Mouse (Mus musculus): ENCODE results near the gene Gm47189. TPM values are rescaled to one million over a fixed set of nuclear protein-coding genes. Genes with fewer than 3 reads are reported as not detected.
"Not testable (repeated sequence)": the region's sequence is repeated elsewhere in the genome, so short reads cannot be mapped to it uniquely, and the experiment has no call there.

The Gm47189 gene
- polyA plus RNA-seq (2014; fragmentation: Nextera tagmentation; extraction: Ambion mirVana), result not detected in 2 replicates

DNA sequence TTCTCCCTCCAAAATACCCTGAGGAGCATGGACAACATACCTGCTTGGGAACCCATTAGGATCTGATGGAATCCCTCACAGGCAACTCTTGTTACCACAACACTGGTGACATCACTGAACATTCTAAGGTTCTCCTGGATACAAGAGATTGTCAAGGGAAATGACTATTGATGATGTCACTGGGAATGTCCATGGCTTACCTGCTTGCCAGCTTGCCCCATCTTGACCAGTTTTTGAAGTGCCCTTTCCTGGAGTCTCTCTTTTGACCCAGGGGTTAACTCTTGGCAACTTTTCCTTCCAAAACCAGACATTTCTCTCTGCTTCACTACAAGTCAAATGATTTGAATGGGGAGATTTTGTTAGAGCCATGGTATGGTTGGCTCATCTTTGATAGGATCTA, at the start of gene Gm47189:
Gm47189 (minus strand) TSS at position 101 of the 400 bp plus-strand sequence.
- not testable (repeated sequence) for H3K9ac ChIP-seq (replicated peaks; ENCODE audit: low read length); ATAC-seq (ENCODE audit: low FRiP score, low TSS enrichment); H3K4me3 ChIP-seq (replicated peaks; ENCODE audit: low read depth, low read length); H3K27ac ChIP-seq (replicated peaks; ENCODE audit: low read depth, low read length); H3K27me3 ChIP-seq (ENCODE audit: control insufficient read depth, insufficient read depth, low read length); H3K9me3 ChIP-seq (ENCODE audit: control insufficient read depth, low read length); DNase-seq; H3K36me3 ChIP-seq (ENCODE audit: control insufficient read depth, insufficient read depth, low read length); H3K4me2 ChIP-seq (ENCODE audit: low read length); H3K4me1 ChIP-seq (ENCODE audit: control insufficient read depth, insufficient read depth, low read length)

DNA sequence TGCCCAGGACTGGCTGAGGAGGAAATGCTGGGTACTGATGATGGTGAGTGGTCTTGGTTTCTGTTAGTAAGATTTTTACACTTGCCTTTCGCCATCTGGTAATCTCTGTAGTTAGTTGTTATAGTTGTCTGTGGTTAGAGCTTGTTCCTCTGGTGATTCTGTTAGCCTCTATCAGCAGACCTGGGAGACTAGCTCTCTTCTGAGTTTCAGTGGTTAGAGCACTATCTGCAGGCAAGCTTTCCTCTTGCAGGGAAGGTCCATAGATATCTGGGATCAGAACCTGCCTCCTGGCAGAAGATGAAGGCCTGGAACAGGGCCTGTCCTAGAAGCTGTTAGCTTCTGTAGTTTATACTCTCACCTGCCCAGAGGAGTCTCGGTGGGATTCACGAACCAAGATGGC, 16.3 kb downstream of the Gm47189 start:
- WGBS, result 88% methylated on average over 2 of the region's 3 CpGs
- ATAC-seq (ENCODE audit: low FRiP score, low TSS enrichment), result not testable (repeated sequence)

DNA sequence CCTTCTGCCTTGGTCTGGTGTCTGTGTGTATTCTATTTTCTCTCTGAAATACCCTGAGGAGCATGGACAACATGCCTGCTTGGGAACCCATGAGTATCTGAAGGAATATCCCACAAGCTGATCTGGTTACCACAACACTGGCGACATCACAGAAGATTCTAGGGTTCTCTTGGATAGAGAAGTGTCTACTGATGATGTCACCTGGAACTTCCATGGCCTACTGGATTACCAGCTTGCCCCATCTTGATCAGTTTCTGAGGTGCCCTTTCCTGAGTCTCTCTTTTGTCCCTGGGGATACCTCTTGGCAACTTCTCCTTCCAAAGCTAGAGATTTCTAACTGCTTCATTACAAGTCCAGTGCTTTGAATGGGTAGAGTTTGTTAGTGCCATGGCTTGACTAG, 21.7 kb downstream of the Gm47189 start, which contains the start of gene Gm7929:
Gm7929 (minus strand) TSS at position 101 of the 400 bp plus-strand sequence.
- not testable (repeated sequence) for DNase-seq; H3K9ac ChIP-seq (replicated peaks; ENCODE audit: low read length); H3K36me3 ChIP-seq (ENCODE audit: control insufficient read depth, insufficient read depth, low read length); H3K4me3 ChIP-seq (replicated peaks; ENCODE audit: low read depth, low read length); ATAC-seq (ENCODE audit: low FRiP score, low TSS enrichment); H3K4me2 ChIP-seq (ENCODE audit: low read length); H3K27me3 ChIP-seq (ENCODE audit: control insufficient read depth, insufficient read depth, low read length); H3K9me3 ChIP-seq (ENCODE audit: control insufficient read depth, low read length); H3K4me1 ChIP-seq (ENCODE audit: control insufficient read depth, insufficient read depth, low read length); H3K27ac ChIP-seq (replicated peaks; ENCODE audit: low read depth, low read length)
- no CpG with 5 or more reads among the region's 1 CpGs for WGBS

More for the DNA sequence above, 16.3 kb downstream of the Gm47189 start:
- not testable (repeated sequence) for H3K36me3 ChIP-seq (ENCODE audit: control insufficient read depth, insufficient read depth, low read length); H3K4me2 ChIP-seq (ENCODE audit: low read length); H3K4me1 ChIP-seq (ENCODE audit: control insufficient read depth, insufficient read depth, low read length); DNase-seq; H3K4me3 ChIP-seq (replicated peaks; ENCODE audit: low read depth, low read length); H3K9me3 ChIP-seq (ENCODE audit: control insufficient read depth, low read length); H3K9ac ChIP-seq (replicated peaks; ENCODE audit: low read length); H3K27me3 ChIP-seq (ENCODE audit: control insufficient read depth, insufficient read depth, low read length); H3K27ac ChIP-seq (replicated peaks; ENCODE audit: low read depth, low read length)

- not testable (repeated sequence) for H3K9ac ChIP-seq (replicated peaks; ENCODE audit: low read length); ATAC-seq (ENCODE audit: low FRiP score, low TSS enrichment); DNase-seq; H3K27me3 ChIP-seq (ENCODE audit: control insufficient read depth, insufficient read depth, low read length); H3K4me3 ChIP-seq (replicated peaks; ENCODE audit: low read depth, low read length); H3K4me2 ChIP-seq (ENCODE audit: low read length); H3K4me1 ChIP-seq (ENCODE audit: control insufficient read depth, insufficient read depth, low read length); H3K36me3 ChIP-seq (ENCODE audit: control insufficient read depth, insufficient read depth, low read length); H3K27ac ChIP-seq (replicated peaks; ENCODE audit: low read depth, low read length); H3K9me3 ChIP-seq (ENCODE audit: control insufficient read depth, low read length)
- WGBS, result 80% methylated on average over 16 of the region's 17 CpGs
These were observed 48.8 kb downstream of the Gm47189 start for GRCm38 (mm10) chr14:41723437-41723836.

- not testable (repeated sequence) for H3K27me3 ChIP-seq (ENCODE audit: control insufficient read depth, insufficient read depth, low read length); H3K9me3 ChIP-seq (ENCODE audit: control insufficient read depth, low read length); H3K36me3 ChIP-seq (ENCODE audit: control insufficient read depth, insufficient read depth, low read length); H3K4me1 ChIP-seq (ENCODE audit: control insufficient read depth, insufficient read depth, low read length); DNase-seq; ATAC-seq (ENCODE audit: low FRiP score, low TSS enrichment); H3K4me2 ChIP-seq (ENCODE audit: low read length); H3K27ac ChIP-seq (replicated peaks; ENCODE audit: low read depth, low read length); H3K9ac ChIP-seq (replicated peaks; ENCODE audit: low read length); H3K4me3 ChIP-seq (replicated peaks; ENCODE audit: low read depth, low read length)
- 86% methylated on average over 1 of the region's 1 CpGs for WGBS
These were observed 55.1 kb downstream of the Gm47189 start for GRCm38 (mm10) chr14:41717180-41717579.

Other genes starting within 250 kb of the Gm47189 start
- not detected in 2 replicates for gene Gm7970, start 216.9 kb downstream of the Gm47189 start, polyA plus RNA-seq (2014; fragmentation: Nextera tagmentation; extraction: Ambion mirVana)
- gene 1700049E17Rik2, start 199.2 kb downstream of the Gm47189 start, polyA plus RNA-seq (2014; fragmentation: Nextera tagmentation; extraction: Ambion mirVana), result not detected in 2 replicates
- gene Gm3072, start 147.8 kb downstream of the Gm47189 start, polyA plus RNA-seq (2014; fragmentation: Nextera tagmentation; extraction: Ambion mirVana), result not detected in 2 replicates
- gene Gm3676, start 126.0 kb downstream of the Gm47189 start, polyA plus RNA-seq (2014; fragmentation: Nextera tagmentation; extraction: Ambion mirVana), result not detected in 2 replicates
- not detected in 2 replicates for gene Gm8068, start 70.6 kb downstream of the Gm47189 start, polyA plus RNA-seq (2014; fragmentation: Nextera tagmentation; extraction: Ambion mirVana)
- not detected in 2 replicates for gene Gm7929, start 21.8 kb downstream of the Gm47189 start, polyA plus RNA-seq (2014; fragmentation: Nextera tagmentation; extraction: Ambion mirVana)
- gene Gm7980, start 134.8 kb upstream of the Gm47189 start, polyA plus RNA-seq (2014; fragmentation: Nextera tagmentation; extraction: Ambion mirVana), result not detected in 2 replicates
- not detected in 2 replicates for gene 1700049E17Rik1, start 152.5 kb upstream of the Gm47189 start, polyA plus RNA-seq (2014; fragmentation: Nextera tagmentation; extraction: Ambion mirVana)
- not detected in 2 replicates for gene 1700024B05Rik, start 171.6 kb upstream of the Gm47189 start, polyA plus RNA-seq (2014; fragmentation: Nextera tagmentation; extraction: Ambion mirVana)
- gene Gm6401, start 195.5 kb upstream of the Gm47189 start, polyA plus RNA-seq (2014; fragmentation: Nextera tagmentation; extraction: Ambion mirVana), result not detected in 2 replicates
- not detected in 2 replicates for gene Gm3543, start 210.9 kb upstream of the Gm47189 start, polyA plus RNA-seq (2014; fragmentation: Nextera tagmentation; extraction: Ambion mirVana)

All from midbrain, embryonic 14.5 days (tissue).